Mouse (Mus musculus): ENCODE measurements around the gene Dnajc5. TPM values are rescaled to one million over a fixed set of nuclear protein-coding genes. Genes with fewer than 3 reads are reported as not detected.
"Not testable (repeated sequence)": the region's sequence is repeated elsewhere in the genome, so short reads cannot be mapped to it uniquely, and the experiment has no call there.

Dnajc5 gene
- total RNA-seq (2021): 81.9 and 101 TPM in 2 replicates
- long read RNA-seq, full-length matches to known transcripts: 27 of 65 reads
- long read RNA-seq, partial matches to known transcripts: 5 of 65 reads
- long read RNA-seq, other reads (novel, unspliced or antisense): 33 of 65 reads

GRCm38 (mm10) chr2:181520118-181520935 lies at the start of gene Dnajc5:
Dnajc5 (plus strand) TSS chr2:181520485.
- DNase-seq: peak; percentile 96

DNA sequence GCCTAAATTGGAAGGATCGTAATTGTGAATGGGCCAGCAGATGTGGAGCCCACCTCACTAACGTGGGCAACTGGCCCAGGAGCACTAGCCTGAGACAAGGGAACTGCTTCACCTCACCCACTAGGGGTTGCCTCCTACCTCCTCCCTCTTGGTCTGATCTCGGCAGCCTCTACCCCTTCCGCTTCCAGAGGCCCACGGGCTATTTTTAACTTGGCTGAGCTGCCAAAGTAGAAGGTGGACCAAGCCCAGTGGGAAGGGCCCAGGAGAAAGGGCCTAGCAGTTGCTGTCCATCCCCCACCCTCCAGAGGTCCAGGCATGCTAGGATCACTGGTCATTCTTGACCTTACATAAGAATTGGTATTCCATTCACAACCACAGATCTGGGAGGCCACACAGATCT lies 49.0 kb upstream of the Dnajc5 start:
- peak; percentile 37 for DNase-seq

GRCm38 (mm10) chr2:181472256-181472827 lies 47.9 kb upstream of the Dnajc5 start:
- DNase-seq: no peak

GRCm38 (mm10) chr2:181483120-181483519 lies 37.2 kb upstream of the Dnajc5 start:
- no peak for DNase-seq

- peak; percentile 47 for DNase-seq
Observed at GRCm38 (mm10) chr2:181483562-181484318, 36.5 kb upstream of the Dnajc5 start.

DNA sequence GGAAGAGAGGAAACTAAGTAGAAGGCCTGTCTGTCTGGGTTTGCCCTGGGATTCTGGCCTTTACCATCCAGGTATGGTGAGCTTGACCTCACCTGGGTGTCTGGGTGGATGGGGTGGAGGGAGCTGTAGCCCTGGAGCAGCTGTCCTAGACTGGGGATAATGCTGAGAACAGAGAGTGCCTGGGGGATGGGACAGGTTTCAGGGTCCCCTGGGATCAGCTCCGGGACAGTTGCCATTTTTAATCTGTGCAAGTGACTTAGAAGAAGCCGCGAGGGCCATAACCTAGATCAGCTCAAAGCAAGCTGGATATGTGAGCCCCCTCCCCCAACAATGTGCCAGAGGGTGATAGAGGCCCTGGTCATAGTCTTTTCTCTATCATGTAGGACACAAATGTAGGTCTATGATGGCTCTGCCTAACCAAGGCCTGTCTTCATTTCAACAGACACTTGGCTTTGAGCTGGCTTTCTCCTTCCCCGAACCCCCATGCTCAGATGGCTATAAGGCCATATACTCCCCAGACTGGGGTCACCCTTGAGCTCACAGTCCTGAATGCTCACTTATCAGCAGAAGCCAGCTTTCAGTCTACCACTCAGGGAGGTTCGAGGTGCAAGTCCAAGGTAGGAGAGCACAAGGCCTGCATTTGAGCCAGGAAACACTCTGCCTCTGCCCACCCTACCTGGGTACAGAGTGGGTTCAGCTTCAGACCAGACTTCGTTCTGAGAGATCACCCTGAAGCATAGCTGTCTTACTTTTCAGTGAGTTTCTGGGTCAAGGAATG lies 35.6 kb upstream of the Dnajc5 start:
- peak; percentile 32 for DNase-seq

GRCm38 (mm10) chr2:181485741-181486140 lies 34.5 kb upstream of the Dnajc5 start:
- no peak for DNase-seq

DNA sequence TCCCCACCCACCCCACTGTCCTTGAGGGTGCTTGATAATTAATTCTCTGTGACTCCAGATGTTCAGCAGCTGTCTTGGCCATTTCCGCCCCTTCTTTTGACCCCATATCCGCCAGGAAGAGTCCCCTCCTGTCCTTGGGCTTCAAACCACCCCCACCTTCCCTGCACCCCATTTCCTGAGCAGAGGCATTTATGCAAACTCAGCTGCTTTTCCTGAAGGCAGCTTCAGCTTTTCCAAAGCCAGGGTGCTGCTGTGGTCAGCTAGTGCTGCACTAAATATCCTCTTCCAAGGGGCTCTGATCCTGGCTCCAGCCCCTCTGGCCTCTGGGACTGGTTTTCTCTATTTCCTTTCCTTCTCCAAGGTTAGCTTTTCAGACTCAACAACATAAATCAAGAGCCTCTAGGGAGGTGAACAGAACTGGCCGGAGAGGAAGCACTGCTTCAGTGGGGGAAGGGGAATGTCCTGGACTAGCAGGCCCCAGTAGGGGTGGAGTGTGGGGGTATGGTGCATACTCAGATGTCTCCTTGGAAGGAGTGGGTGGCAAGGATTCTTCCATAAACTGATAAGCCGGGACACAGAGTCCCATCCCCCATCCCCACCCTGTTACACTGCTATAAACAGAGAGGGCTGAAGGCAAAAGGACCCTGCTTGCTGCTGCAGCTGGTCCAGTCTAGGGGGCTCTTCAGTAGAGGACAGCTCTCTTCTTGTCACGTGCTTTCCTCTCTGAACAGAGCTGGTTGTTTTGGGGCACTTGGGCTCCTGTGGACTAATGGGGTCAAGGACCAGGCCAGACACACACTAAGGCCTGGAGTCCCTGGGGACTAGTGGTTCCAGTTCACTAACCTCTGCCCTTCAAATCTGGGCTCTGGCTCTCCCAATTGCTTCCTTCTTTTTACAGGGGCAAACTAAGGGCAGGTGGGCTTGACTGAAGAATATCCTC lies 32.7 kb upstream of the Dnajc5 start:
- peak; percentile 52 for DNase-seq

DNA sequence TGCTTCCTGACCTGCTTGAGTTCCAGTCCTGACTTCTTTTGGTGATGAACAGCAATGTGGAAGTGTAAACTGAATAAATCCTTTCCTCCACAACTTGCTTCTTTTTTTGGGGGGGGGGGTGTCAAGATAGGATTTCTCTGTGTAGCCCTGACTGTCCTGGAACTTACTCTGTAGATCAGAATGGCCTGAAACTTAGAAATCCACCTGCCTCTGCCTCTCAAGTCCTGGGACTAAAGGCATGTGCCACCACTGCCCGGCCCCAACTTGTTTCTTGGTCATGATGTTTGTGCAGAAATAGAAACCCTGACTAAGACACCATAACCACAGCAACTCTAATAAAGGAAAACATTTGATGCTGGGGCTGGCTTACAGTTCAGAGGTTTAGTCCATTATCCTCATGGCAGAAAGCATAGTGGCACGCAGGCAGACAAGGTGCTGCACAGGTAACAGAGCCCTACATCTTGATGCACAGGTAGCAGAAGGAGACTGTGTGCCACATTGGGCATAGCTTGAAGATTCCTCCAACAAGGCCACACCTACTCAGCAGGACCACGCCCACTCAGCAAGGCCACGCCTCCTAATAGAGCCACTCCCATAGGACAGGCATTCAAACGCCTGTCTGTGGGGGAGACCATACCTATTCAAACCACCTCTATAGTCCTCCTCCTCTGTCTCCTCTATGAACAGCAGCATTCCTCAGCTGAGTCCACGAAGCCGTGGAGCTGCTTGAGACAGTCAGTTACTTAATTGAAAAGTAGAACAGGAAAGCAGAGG lies 28.7 kb upstream of the Dnajc5 start:
- DNase-seq: no peak

DNA sequence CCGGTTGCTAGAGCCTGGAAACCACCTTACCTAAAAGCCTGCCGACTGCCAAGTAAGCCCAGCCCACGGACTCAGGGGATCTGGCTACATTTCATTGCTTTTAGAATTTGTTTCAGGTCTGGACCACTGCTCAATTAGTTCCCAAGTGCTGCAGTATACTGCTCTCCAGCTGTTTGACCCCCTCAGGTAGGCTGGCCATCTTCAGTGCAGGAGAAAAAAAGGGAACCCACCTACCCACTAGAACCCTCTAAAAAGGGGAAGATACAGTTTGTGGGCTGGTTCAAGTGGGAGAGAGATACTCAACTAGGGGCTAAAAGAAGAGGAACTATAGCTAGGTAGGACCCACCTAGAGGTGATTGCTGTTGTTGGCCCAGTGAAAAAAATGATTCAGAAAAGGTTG lies 28.1 kb upstream of the Dnajc5 start:
- DNase-seq: no peak

DNA sequence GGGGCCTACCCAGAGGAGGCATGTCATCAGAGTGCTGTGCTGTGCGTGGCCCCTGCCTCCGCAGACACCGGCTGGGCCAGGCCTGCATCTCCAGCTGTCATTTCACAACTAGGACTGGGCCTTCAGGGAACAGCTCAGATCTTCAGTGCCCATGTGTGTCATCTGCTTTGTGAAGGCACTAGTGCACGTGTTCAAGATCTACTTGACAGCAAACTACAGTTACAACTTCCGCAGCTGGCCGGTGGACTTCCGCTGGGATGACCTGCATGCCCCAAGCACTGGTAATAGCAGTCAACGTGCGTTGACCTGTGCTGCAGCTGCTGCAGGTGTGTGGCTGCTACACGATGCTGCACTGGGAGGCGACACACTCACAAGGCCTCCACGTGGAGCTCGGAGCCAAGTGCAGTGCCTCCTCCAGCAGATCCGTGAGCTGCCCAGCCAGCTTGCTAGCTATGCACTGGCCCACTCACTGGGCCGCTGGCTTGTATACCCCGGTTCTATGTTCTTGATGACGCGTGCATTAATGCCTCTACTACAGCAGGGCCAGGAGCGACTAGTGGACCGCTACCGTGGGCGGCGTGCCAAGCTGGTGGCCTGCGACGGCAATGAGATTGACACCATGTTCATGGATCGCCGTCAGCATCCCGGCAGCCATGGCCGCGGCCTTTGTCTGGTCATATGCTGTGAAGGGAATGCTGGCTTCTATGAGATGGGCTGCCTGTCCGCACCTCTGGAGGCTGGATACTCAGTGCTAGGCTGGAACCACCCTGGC lies 26.9 kb upstream of the Dnajc5 start, which contains the start of gene Abhd16b:
TSS of gene Abhd16b (plus strand) at position 51 of the 772 bp plus-strand sequence.
- DNase-seq: no peak

GRCm38 (mm10) chr2:181494266-181494945 lies 25.9 kb upstream of the Dnajc5 start:
- no peak for DNase-seq

DNA sequence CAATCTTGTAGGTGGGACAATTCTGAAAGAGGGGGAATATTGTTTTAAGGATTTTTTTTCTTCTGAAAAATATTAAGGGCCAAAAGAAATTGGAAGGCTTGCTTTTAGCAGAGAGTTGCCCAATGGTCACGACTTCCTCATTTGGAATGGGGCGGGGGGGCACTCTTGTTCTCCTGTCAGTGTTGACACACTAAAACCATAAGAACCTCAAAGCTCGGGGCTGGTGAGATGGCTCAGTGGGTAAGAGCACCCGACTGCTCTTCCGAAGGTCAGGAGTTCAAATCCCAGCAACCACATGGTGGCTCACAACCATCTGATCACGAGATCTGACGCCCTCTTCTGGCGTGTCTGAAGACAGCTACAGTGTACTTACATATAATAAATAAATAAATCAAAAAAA lies 24.4 kb upstream of the Dnajc5 start:
- DNase-seq: not testable (repeated sequence)

- DNase-seq: peak; percentile 66
Observed at GRCm38 (mm10) chr2:181496281-181496680, 24.0 kb upstream of the Dnajc5 start.

- peak; percentile 91 for DNase-seq
Observed at GRCm38 (mm10) chr2:181496831-181497547, 23.3 kb upstream of the Dnajc5 start, which contains the start of gene Tpd52l2. Tpd52l2 (plus strand) TSS chr2:181497142.

GRCm38 (mm10) chr2:181497548-181497875 lies 22.8 kb upstream of the Dnajc5 start:
- peak; percentile 71 for DNase-seq

GRCm38 (mm10) chr2:181498644-181499043 lies 21.6 kb upstream of the Dnajc5 start:
- DNase-seq: no peak

DNA sequence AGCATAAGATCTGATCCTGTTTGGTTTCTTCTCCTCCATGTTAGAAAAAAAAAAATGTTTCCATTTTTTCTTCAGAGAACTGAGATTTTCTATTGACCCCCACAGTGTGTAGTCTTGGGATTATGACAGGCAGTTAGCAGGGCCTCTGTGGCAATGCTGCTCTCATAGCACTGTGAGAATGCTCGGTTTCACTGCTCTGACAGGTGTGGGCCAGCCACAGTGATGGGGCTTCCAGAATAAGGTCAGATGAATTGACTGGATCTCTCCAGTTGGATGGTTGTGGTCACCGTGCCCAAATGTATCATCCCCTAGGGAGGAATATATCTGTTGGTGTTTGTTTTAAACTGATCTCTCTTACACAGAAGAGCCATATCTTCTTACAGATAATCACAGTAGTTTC lies 11.1 kb upstream of the Dnajc5 start:
- no peak for DNase-seq

All from adrenal gland, postnatal 25 days (tissue).